8 mouse cellular contexts compared by ENCODE assay signal in genomic region chr10:80018739-80019297, GRCm38 (mm10). TPM values are rescaled to one million over a fixed set of nuclear protein-coding genes. Genes with fewer than 3 reads are reported as not detected.
DNase-seq lines count a peak whose midpoint lies in the region; ATAC-seq and TF ChIP-seq lines count a peak whose summit lies in the region.

No protein-coding gene starts in this region.

- no peak for ATAC-seq in forebrain, embryonic 13.5 days
- 0 out of 2 replicates have a peak, but pooled peaks have one; percentile 17 for ATAC-seq in G1E (ENCODE audit: extremely low read depth, insufficient number of reproducible peaks, low FRiP score, poor library complexity, severe bottlenecking)
- peak; percentile 29; the same call in 1 of the 2 replicates for ATAC-seq in heart, postnatal 0 days (ENCODE audit: insufficient read depth, low read depth)

- 7% methylated on average over 15 of the region's 15 CpGs for WGBS in forebrain, embryonic 10.5 days
- WGBS in forebrain, embryonic 13.5 days: 8% methylated on average over 15 of the region's 15 CpGs
- 4% methylated on average over 15 of the region's 15 CpGs for WGBS in heart, postnatal 0 days

- H3K27ac ChIP-seq in forebrain, embryonic 10.5 days: peak overlapping the region; percentile 88
- no peak overlapping the region for H3K27ac ChIP-seq in forebrain, embryonic 13.5 days
- peak overlapping the region; percentile 44 for H3K27ac ChIP-seq in heart, postnatal 0 days (ENCODE audit: low read depth)

- H3K9ac ChIP-seq in forebrain, embryonic 13.5 days: no peak overlapping the region
- H3K9ac ChIP-seq in heart, postnatal 0 days (replicated peaks; ENCODE audit: low read depth, low read length): peak overlapping the region; percentile 25; the same call in 1 of the 2 replicates

- peak overlapping the region; percentile 47 for H3K4me3 ChIP-seq in forebrain, embryonic 10.5 days
- H3K4me3 ChIP-seq in forebrain, embryonic 13.5 days: no peak overlapping the region
- peak overlapping the region; percentile 69 for H3K4me3 ChIP-seq in G1E (ENCODE audit: low read depth, low read length)
- peak overlapping the region; percentile 22; the same call in 1 of the 2 replicates for H3K4me3 ChIP-seq in heart, postnatal 0 days (ENCODE audit: low read depth, low read length)

- peaks cover 43% of the 10 kb centered on the region for H3K4me1 ChIP-seq in forebrain, embryonic 10.5 days
- peaks cover 8% of the 10 kb centered on the region for H3K4me1 ChIP-seq in forebrain, embryonic 13.5 days
- peaks cover 87% of the 10 kb centered on the region for H3K4me1 ChIP-seq in G1E (ENCODE audit: insufficient read depth, low read depth, low read length)
- no peaks in the 10 kb centered on the region for H3K4me1 ChIP-seq in heart, postnatal 0 days (ENCODE audit: control insufficient read depth, insufficient read depth)

- no peak for TF ChIP-seq EP300 in heart, postnatal 0 days (IDR thresholded peaks at IDR 0.05; ENCODE audit: low read depth)

- H3K4me2 ChIP-seq in forebrain, embryonic 13.5 days: no peak overlapping the region
- H3K4me2 ChIP-seq in heart, postnatal 0 days (ENCODE audit: low read depth, low read length): peak overlapping the region; percentile 47

- no peak for TF ChIP-seq CTCF in G1E (IDR thresholded peaks at IDR 0.05; ENCODE audit: low read depth, low read length)
- no peak for TF ChIP-seq CTCF in heart, postnatal 0 days (IDR thresholded peaks at IDR 0.05; ENCODE audit: low read depth)

- peaks cover 15% of the 10 kb centered on the region for H3K36me3 ChIP-seq in forebrain, embryonic 10.5 days (replicated peaks)
- no peaks in the 10 kb centered on the region for H3K36me3 ChIP-seq in forebrain, embryonic 13.5 days (ENCODE audit: poor library complexity, severe bottlenecking)
- peaks cover 84% of the 10 kb centered on the region for H3K36me3 ChIP-seq in G1E (replicated peaks)
- H3K36me3 ChIP-seq in heart, postnatal 0 days (replicated peaks; ENCODE audit: control insufficient read depth, insufficient read depth, low read length): 0 out of 2 replicates have a peak, but pooled peaks cover 1% of the 10 kb centered on the region

- peaks cover 66% of the 10 kb centered on the region for H3K27me3 ChIP-seq in forebrain, embryonic 10.5 days (ENCODE audit: poor library complexity, severe bottlenecking)
- H3K27me3 ChIP-seq in forebrain, embryonic 13.5 days: peaks cover 64% of the 10 kb centered on the region
- no peaks in the 10 kb centered on the region for H3K27me3 ChIP-seq in G1E (ENCODE audit: insufficient read depth, low read length)
- H3K27me3 ChIP-seq in heart, postnatal 0 days (ENCODE audit: control insufficient read depth, insufficient read depth, low read length): peaks cover 14% of the 10 kb centered on the region

- DNase-seq in forebrain, embryonic 10.5 days (ENCODE audit: extremely low spot score, low spot score): no peak
- peak; percentile 79 for DNase-seq in G1E (ENCODE audit: low spot score)
- peak; percentile 40 for DNase-seq in heart, postnatal 0 days (ENCODE audit: low spot score)
- peak; percentile 74 to 82 for DNase-seq in lung, adult 18-20 months
- DNase-seq in spleen, postnatal 10 days (ENCODE audit: low spot score in 2 of 2): peak; percentile 56 to 66
- DNase-seq in retina, postnatal 1 day: no peak
- DNase-seq in adrenal gland, postnatal 4 days (ENCODE audit: low spot score in 2 of 2): no peak

- no peaks in the 10 kb centered on the region for H3K9me3 ChIP-seq in forebrain, embryonic 10.5 days
- H3K9me3 ChIP-seq in forebrain, embryonic 13.5 days (replicated peaks): no peaks in the 10 kb centered on the region
- no peaks in the 10 kb centered on the region for H3K9me3 ChIP-seq in G1E (replicated peaks)
- no peaks in the 10 kb centered on the region for H3K9me3 ChIP-seq in heart, postnatal 0 days (replicated peaks; ENCODE audit: control insufficient read depth, low read length)

RNA-seq across cellular contexts. Expression of gene Arhgap45, which starts 2.4 kb away (rescaled TPM):
- 8.0 and 9.1 TPM in 2 replicates for polyA plus RNA-seq in forebrain, embryonic 10.5 days (2016; fragmentation: Nextera tagmentation; extraction: Ambion mirVana)
- 1.2 and 1.3 TPM in 2 replicates for polyA plus RNA-seq in forebrain, embryonic 13.5 days (2015; fragmentation: Nextera tagmentation; extraction: Ambion mirVana)
- total RNA-seq in G1E (2014; fragmentation: Nextera tagmentation) (56.7 and 59.4 TPM in 2 replicates), G1E (2017) (104 and 113 TPM in 2 replicates)
- 179 and 186 TPM in 2 replicates for polyA plus RNA-seq in G1E (2012)
- total RNA-seq in heart, postnatal 0 days (2014; rRNA removed; ENCODE audit: low replicate concordance): 3.9 and 11.0 TPM in 2 replicates
- 1.9 TPM in 2 replicates for polyA plus RNA-seq in heart, postnatal 0 days (2015; fragmentation: Nextera tagmentation; extraction: Ambion mirVana)
- 1 to 10 TPM; 7.1 to 8.5 TPM for total RNA-seq in adrenal gland, postnatal 4 days (2021)

RNA-seq across cellular contexts. Expression of gene Polr2e, which starts 20.8 kb away (rescaled TPM):
- polyA plus RNA-seq in forebrain, embryonic 10.5 days (2016; fragmentation: Nextera tagmentation; extraction: Ambion mirVana): 279 and 286 TPM in 2 replicates
- 193 and 199 TPM in 2 replicates for polyA plus RNA-seq in forebrain, embryonic 13.5 days (2015; fragmentation: Nextera tagmentation; extraction: Ambion mirVana)
- 74.3 and 90.2 TPM in 2 replicates for total RNA-seq in G1E (2014; fragmentation: Nextera tagmentation)
- total RNA-seq in G1E (2017): 54.6 TPM in 2 replicates
- 148 and 206 TPM in 2 replicates for polyA plus RNA-seq in G1E (2012)
- total RNA-seq in heart, postnatal 0 days (2014; rRNA removed; ENCODE audit: low replicate concordance): 70.6 and 106 TPM in 2 replicates
- 120 and 123 TPM in 2 replicates for polyA plus RNA-seq in heart, postnatal 0 days (2015; fragmentation: Nextera tagmentation; extraction: Ambion mirVana)
- 100 to 1,000 TPM; 103 to 112 TPM for total RNA-seq in adrenal gland, postnatal 4 days (2021)

RNA-seq across cellular contexts. Expression of gene Abca7, which starts 22.5 kb away (rescaled TPM):
- 2.9 and 3.1 TPM in 2 replicates for polyA plus RNA-seq in forebrain, embryonic 10.5 days (2016; fragmentation: Nextera tagmentation; extraction: Ambion mirVana)
- 3.1 and 3.9 TPM in 2 replicates for polyA plus RNA-seq in forebrain, embryonic 13.5 days (2015; fragmentation: Nextera tagmentation; extraction: Ambion mirVana)
- total RNA-seq in G1E (2014; fragmentation: Nextera tagmentation) (17.4 and 35.9 TPM in 2 replicates), G1E (2017) (12.1 and 15.2 TPM in 2 replicates)
- polyA plus RNA-seq in G1E (2012): 21.1 and 21.6 TPM in 2 replicates
- total RNA-seq in heart, postnatal 0 days (2014; rRNA removed; ENCODE audit: low replicate concordance): 10.4 and 11.4 TPM in 2 replicates
- polyA plus RNA-seq in heart, postnatal 0 days (2015; fragmentation: Nextera tagmentation; extraction: Ambion mirVana): 1.9 TPM in 2 replicates
- total RNA-seq in adrenal gland, postnatal 4 days (2021): 10 to 100 TPM; 21.9 to 23.0 TPM

RNA-seq across cellular contexts. Expression of gene Gpx4, which starts 28.1 kb away (rescaled TPM):
- polyA plus RNA-seq in forebrain, embryonic 10.5 days (2016; fragmentation: Nextera tagmentation; extraction: Ambion mirVana): 670 and 692 TPM in 2 replicates
- 487 and 489 TPM in 2 replicates for polyA plus RNA-seq in forebrain, embryonic 13.5 days (2015; fragmentation: Nextera tagmentation; extraction: Ambion mirVana)
- total RNA-seq in G1E (2014; fragmentation: Nextera tagmentation) (274 and 290 TPM in 2 replicates), G1E (2017) (767 and 808 TPM in 2 replicates)
- 1,138 and 1,173 TPM in 2 replicates for polyA plus RNA-seq in G1E (2012)
- 490 and 500 TPM in 2 replicates for total RNA-seq in heart, postnatal 0 days (2014; rRNA removed; ENCODE audit: low replicate concordance)
- polyA plus RNA-seq in heart, postnatal 0 days (2015; fragmentation: Nextera tagmentation; extraction: Ambion mirVana): 874 and 900 TPM in 2 replicates
- total RNA-seq in adrenal gland, postnatal 4 days (2021): 100 to 1,000 TPM; 576 to 622 TPM

RNA-seq across cellular contexts. Expression of gene Cnn2, which starts 30.4 kb away (rescaled TPM):
- 222 and 226 TPM in 2 replicates for polyA plus RNA-seq in forebrain, embryonic 10.5 days (2016; fragmentation: Nextera tagmentation; extraction: Ambion mirVana)
- 30.0 and 32.2 TPM in 2 replicates for polyA plus RNA-seq in forebrain, embryonic 13.5 days (2015; fragmentation: Nextera tagmentation; extraction: Ambion mirVana)
- total RNA-seq in G1E (2014; fragmentation: Nextera tagmentation): 4.6 and 8.4 TPM in 2 replicates
- total RNA-seq in G1E (2017): 7.4 and 10.5 TPM in 2 replicates
- 20.8 and 27.2 TPM in 2 replicates for polyA plus RNA-seq in G1E (2012)
- 142 and 158 TPM in 2 replicates for total RNA-seq in heart, postnatal 0 days (2014; rRNA removed; ENCODE audit: low replicate concordance)
- 126 and 149 TPM in 2 replicates for polyA plus RNA-seq in heart, postnatal 0 days (2015; fragmentation: Nextera tagmentation; extraction: Ambion mirVana)
- 10 to 100 TPM; 40.9 to 48.7 TPM for total RNA-seq in adrenal gland, postnatal 4 days (2021)

Comparison
In these comparisons a context has a peak if more than half of its experiments do, and no peak if none do; other contexts are left out.
1. DNase-seq: peak in G1E (single experiment), heart, postnatal 0 days (single experiment), lung, adult 18-20 months (2 of 2) and spleen, postnatal 10 days (2 of 2); none in forebrain, embryonic 10.5 days (single experiment), retina, postnatal 1 day (single experiment) and adrenal gland, postnatal 4 days (0 of 2).
2. RNA of gene Arhgap45, which starts 2.4 kb away (polyA plus RNA-seq): 179 to 186 TPM in G1E; 8.0 to 9.1 TPM in forebrain, embryonic 10.5 days, 1.9 TPM in heart, postnatal 0 days and 1.2 to 1.3 TPM in forebrain, embryonic 13.5 days; every median in the first group is over 10 times any median in the second.